Mouse (Mus musculus) lung, adult 10 weeks (tissue): Measurements from ENCODE around the gene Cox6b1. TPM values are rescaled to one million over a fixed set of nuclear protein-coding genes. Genes with fewer than 3 reads are reported as not detected.

Source experiments
- polyA plus RNA-seq: library from polyadenylated mRNA; stranded (reverse); fragments of 350-450 nt; fragmentation: Illumina TruSeq; extraction: RNeasy Lipid Tissue Mini Kit (QIAGEN cat#74804); gene quantifications from one replicate; pipeline ENCODE4 v1.2.3, GENCODE M21; 2014; ENCODE audit warnings: low read depth, low replicate concordance; ENCODE audit not compliant: insufficient read depth

Gene Cox6b1
- polyA plus RNA-seq = 694 TPM

GRCm38 (mm10) chr7:30625530-30626384 is at the start of gene Cox6b1:
TSS of gene Cox6b1 (minus strand) at chr7:30626151.

GRCm38 (mm10) chr7:30671480-30671879 is 45.5 kb upstream of the Cox6b1 start, which contains the start of gene Pmis2:
TSS of gene Pmis2 (minus strand) at chr7:30671605.

GRCm38 (mm10) chr7:30664529-30665200 is 38.7 kb upstream of the Cox6b1 start, which contains the start of gene Haus5:
TSS of gene Haus5 (minus strand) at chr7:30664994.

GRCm38 (mm10) chr7:30649591-30650540 is 23.9 kb upstream of the Cox6b1 start, which contains the start of gene Rbm42:
TSS of gene Rbm42 (minus strand) at chr7:30650317.

GRCm38 (mm10) chr7:30635752-30636151 is 9.8 kb upstream of the Cox6b1 start, which contains the start of gene Etv2:
TSS of gene Etv2 (minus strand) at chr7:30635852.

GRCm38 (mm10) chr7:30612654-30613402 is 13.1 kb downstream of the Cox6b1 start, which contains the start of gene Upk1a:
TSS of gene Upk1a (minus strand) at chr7:30612847.

GRCm38 (mm10) chr7:30598786-30599185 is 27.2 kb downstream of the Cox6b1 start, which contains the start of gene Zbtb32:
TSS of gene Zbtb32 (minus strand) at chr7:30598909.

GRCm38 (mm10) chr7:30588676-30589434 is 37.1 kb downstream of the Cox6b1 start, which contains the start of gene Kmt2b:
TSS of gene Kmt2b (minus strand) at chr7:30588726.

Other genes starting within 250 kb of the Cox6b1 start
- gene Tyrobp, start 212.4 kb downstream of the Cox6b1 start, polyA plus RNA-seq = 345 TPM
- 19.1 TPM for gene Hcst, start 206.3 kb downstream of the Cox6b1 start, polyA plus RNA-seq
- 3.7 TPM for gene Nfkbid, start 204.4 kb downstream of the Cox6b1 start, polyA plus RNA-seq
- 5.0 TPM for gene Aplp1, start 180.6 kb downstream of the Cox6b1 start, polyA plus RNA-seq
- not detected for gene Kirrel2, start 168.5 kb downstream of the Cox6b1 start, polyA plus RNA-seq
- not detected for gene Nphs1, start 167.8 kb downstream of the Cox6b1 start, polyA plus RNA-seq
- not detected for gene Prodh2, start 132.5 kb downstream of the Cox6b1 start, polyA plus RNA-seq
- 1.8 TPM for gene Arhgap33, start 91.1 kb downstream of the Cox6b1 start, polyA plus RNA-seq
- 15.7 TPM for gene Hspb6, start 74.0 kb downstream of the Cox6b1 start, polyA plus RNA-seq
- 3.8 TPM for gene Proser3, start 73.9 kb downstream of the Cox6b1 start, polyA plus RNA-seq
- 24.8 TPM for gene Lin37, start 66.3 kb downstream of the Cox6b1 start, polyA plus RNA-seq
- 48.6 TPM for gene U2af1l4, start 62.9 kb downstream of the Cox6b1 start, polyA plus RNA-seq
- gene Gm49396, start 62.8 kb downstream of the Cox6b1 start, polyA plus RNA-seq = 3.4 TPM
- gene Psenen, start 62.5 kb downstream of the Cox6b1 start, polyA plus RNA-seq = 190 TPM
- 8.4 TPM for gene Igflr1, start 60.7 kb downstream of the Cox6b1 start, polyA plus RNA-seq
- 8.2 TPM for gene Kmt2b, start 37.4 kb downstream of the Cox6b1 start, polyA plus RNA-seq
- gene Zbtb32, start 27.2 kb downstream of the Cox6b1 start, polyA plus RNA-seq = 2.5 TPM
- 2.1 TPM for gene Upk1a, start 13.3 kb downstream of the Cox6b1 start, polyA plus RNA-seq
- gene Etv2, start 9.7 kb upstream of the Cox6b1 start, polyA plus RNA-seq = not detected
- gene Rbm42, start 24.2 kb upstream of the Cox6b1 start, polyA plus RNA-seq = 62.6 TPM
- 7.4 TPM for gene Haus5, start 38.8 kb upstream of the Cox6b1 start, polyA plus RNA-seq
- gene Pmis2, start 45.5 kb upstream of the Cox6b1 start, polyA plus RNA-seq = not detected
- gene 2200002J24Rik, start 72.8 kb upstream of the Cox6b1 start, polyA plus RNA-seq = not detected
- gene Atp4a, start 86.1 kb upstream of the Cox6b1 start, polyA plus RNA-seq = not detected
- 100 TPM for gene Tmem147, start 103.4 kb upstream of the Cox6b1 start, polyA plus RNA-seq
- gene Gapdhs, start 117.5 kb upstream of the Cox6b1 start, polyA plus RNA-seq = not detected
- gene Sbsn, start 125.3 kb upstream of the Cox6b1 start, polyA plus RNA-seq = 17.0 TPM
- 66.8 TPM for gene Dmkn, start 137.6 kb upstream of the Cox6b1 start, polyA plus RNA-seq
- gene Krtdap, start 161.7 kb upstream of the Cox6b1 start, polyA plus RNA-seq = not detected
- 1.6 TPM for gene Ffar2, start 197.6 kb upstream of the Cox6b1 start, polyA plus RNA-seq
- not detected for gene Ffar3, start 230.0 kb upstream of the Cox6b1 start, polyA plus RNA-seq
- 0.51 TPM for gene Ffar1, start 235.4 kb upstream of the Cox6b1 start, polyA plus RNA-seq